In the genomic region with DNA sequence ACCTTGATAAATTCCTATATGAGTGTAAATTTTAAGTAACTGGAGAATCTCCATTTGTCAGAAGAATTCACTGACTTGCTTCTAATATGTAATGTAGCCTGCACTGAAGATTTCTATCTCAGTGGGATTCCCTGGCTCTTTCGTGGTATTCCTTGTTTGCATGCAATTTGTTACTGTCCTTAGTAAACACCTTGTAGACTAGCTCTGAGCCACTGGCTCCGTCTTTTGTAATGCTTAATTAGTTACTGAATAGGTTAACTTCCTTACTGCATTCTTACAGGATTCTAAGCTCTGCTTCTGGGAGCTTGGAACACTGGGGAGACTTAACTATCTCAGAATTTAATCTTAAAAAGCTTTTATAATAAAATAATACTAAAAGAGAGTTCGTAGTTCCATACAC, we compare ENCODE assay signal across 13 mouse cellular contexts.
"Had no signal": no experiment of that assay in that cellular context is flagged by ENCODE, and none has a peak within 500 bp of the region (broad histone marks: within the 10 kb centered on the region; RNA-seq: fewer than 3 reads in every experiment).

No protein-coding gene starts in this region.

- DNase-seq: gastrocnemius, postnatal 14 days; gastrocnemius, postnatal 36 days; heart, adult 2 months; heart, postnatal 10 days; kidney, adult 11 months; kidney, adult 2 months; kidney, adult 9 months; kidney, postnatal 14 days; kidney, postnatal 36 days; layer of hippocampus, adult 9-11 months; layer of hippocampus, postnatal 36 days; liver; liver, embryonic 13.5 days had no signal
